Mouse (Mus musculus) erythroblast, embryonic 14.5 days (primary cell): ENCODE results near the gene Amacr.

Source experiments
- GATA1 ChIP-seq: IDR thresholded peaks from 2 replicates; pipeline ENCODE4 v1.6.1; 2012; ENCODE audit warnings: low read length, inconsistent platforms, mixed read lengths
- TAL1 ChIP-seq: IDR thresholded peaks from 3 replicates; pipeline ENCODE4 v1.6.1; 2012; ENCODE audit warnings: low read length, inconsistent platforms, mixed read lengths

DNA sequence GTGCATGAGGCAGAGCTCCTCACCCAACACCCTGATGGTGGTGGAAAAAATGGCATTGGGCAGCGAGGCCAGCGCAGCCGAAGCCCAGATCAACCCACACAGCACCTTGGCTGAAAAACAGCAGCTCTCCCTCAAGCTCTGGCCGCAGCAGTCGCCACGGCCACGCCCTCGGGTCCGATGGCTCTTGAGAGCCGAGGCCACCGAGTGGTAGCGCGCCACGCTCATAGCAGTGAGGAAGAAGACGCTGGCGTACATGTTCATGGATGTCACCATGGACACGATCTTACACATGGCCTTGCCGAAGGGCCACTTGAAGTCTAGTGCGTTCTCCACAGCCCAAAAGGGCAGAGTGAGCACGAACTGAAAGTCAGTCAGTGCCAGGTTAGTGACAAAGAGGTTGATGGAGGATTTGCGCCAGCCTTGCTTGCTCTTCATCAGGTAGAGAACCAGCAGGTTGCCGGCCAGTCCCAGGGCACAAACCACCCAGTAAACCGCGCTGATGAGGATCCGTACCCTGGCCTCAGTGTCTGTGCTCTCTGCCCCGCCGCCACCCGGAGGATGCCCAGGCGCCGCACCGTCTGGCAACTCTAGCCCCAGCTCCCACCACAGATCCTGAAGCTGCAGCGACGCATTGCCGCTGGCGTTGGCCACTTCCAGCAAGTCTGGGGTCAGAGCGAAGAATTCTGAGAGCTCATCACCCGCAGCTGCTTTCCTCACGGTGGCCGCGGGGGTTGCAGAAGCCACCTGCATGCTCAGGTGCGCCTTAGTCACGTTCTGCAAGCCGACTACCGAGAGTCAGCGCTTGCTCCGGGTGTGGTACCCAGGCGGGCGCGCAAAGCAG lies 55.2 kb downstream of the Amacr start:
- TF ChIP-seq GATA1 (no peak), TAL1 (no peak)
